Mouse (Mus musculus) hindbrain, embryonic 15.5 days (tissue): ENCODE results near the gene Fabp2. TPM values are rescaled to one million over a fixed set of nuclear protein-coding genes. Genes with fewer than 3 reads are reported as not detected.

ENCODE experiments used
- ATAC-seq: fragments of 200-750 bp; cut with Nextera tagmentation; 2 replicates; pipeline ENCODE4 v1.8.0; 2017; ENCODE audit warnings: low read depth, moderate number of reproducible peaks, moderate TSS enrichment; ENCODE audit not compliant: low FRiP score
- H3K27ac ChIP-seq: fragments of 300-500 bp; sonication (generic); replicated peaks from 2 replicates; pipeline ENCODE4 v1.5.1; 2015; ENCODE audit warnings: mild to moderate bottlenecking, inconsistent platforms
- H3K27me3 ChIP-seq: fragments of 300-500 bp; sonication (generic); 2 replicates; pipeline ENCODE4 v1.6.1; 2015; ENCODE audit warnings: control low read depth, inconsistent platforms
- H3K36me3 ChIP-seq: fragments of 300-500 bp; sonication (generic); 2 replicates; pipeline ENCODE4 v1.6.1; 2015; ENCODE audit warnings: control low read depth, inconsistent platforms
- H3K4me1 ChIP-seq: fragments of 300-500 bp; sonication (generic); replicated peaks from 2 replicates; pipeline ENCODE4 v1.6.1; 2015; ENCODE audit warnings: control low read depth, inconsistent platforms
- H3K4me2 ChIP-seq: fragments of 300-500 bp; sonication (generic); 2 replicates; pipeline ENCODE4 v1.6.1; 2015; ENCODE audit warnings: moderate library complexity, mild to moderate bottlenecking, inconsistent platforms
- H3K4me3 ChIP-seq: fragments of 300-500 bp; sonication (generic); 2 replicates; pipeline ENCODE4 v1.5.1; 2015; ENCODE audit warnings: mild to moderate bottlenecking, inconsistent platforms
- H3K9ac ChIP-seq: fragments of 300-500 bp; sonication (generic); 2 replicates; pipeline ENCODE4 v1.6.1; 2015; ENCODE audit warnings: inconsistent platforms
- H3K9me3 ChIP-seq: fragments of 300-500 bp; sonication (generic); 2 replicates; pipeline ENCODE4 v1.6.1; 2016; ENCODE audit warnings: control low read depth, inconsistent platforms
- WGBS: fragments of 180-500 bp; shearing (Covaris S2); methylation state at CpG from one replicate; pipeline ENCODE4 v1.1.7; 2015; 5-methylcytosine and 5-hydroxymethylcytosine counted together
- polyA plus RNA-seq: library from polyadenylated mRNA; unstranded; fragments of >200 nt; fragmentation: Nextera tagmentation; extraction: Ambion mirVana; gene quantifications from 2 replicates; pipeline ENCODE4 v1.2.1, GENCODE M21; 2015

Gene Fabp2
- polyA plus RNA-seq, 1 experiment from 2014 or later: not detected

DNA sequence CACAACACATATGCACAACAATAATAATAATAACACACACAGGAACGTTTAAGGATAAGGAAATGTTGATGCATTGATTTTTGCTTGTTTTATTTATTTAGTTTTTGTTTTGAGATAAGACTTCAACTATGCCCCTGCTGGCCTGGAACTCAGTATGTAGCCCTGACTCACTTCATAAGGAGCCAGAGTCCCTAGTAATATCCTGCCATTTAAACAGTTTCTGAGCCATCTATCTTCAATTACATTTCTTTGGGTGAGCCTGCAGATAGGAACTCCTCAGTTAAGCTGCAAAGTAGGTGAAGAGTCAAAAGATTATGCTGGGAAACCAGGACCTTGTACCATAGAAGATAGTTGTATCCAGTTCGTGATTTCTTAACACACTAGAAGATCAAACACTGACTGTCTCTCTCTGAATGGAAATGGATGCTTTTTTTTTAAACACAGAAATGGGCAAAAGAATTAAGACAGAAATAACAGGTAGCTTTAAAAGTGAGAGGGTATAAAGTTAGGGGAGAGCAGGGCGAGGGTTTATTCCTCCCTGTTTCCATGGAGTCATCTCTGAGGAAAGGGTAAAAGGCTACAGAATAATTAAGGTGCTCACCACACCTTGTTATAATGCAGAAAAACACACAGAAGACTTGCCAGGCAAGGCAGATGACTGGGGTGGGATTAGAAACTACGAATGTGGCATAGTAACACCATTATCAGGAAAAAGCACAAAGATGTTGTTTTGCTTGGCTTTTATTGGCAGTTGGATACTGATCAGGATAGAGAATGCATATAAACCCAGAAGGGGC is 7.2 kb upstream of the Fabp2 start:
- Histone ChIP-seq H3K9ac (no peak overlapping the region), H3K36me3 (no peaks in the 10 kb centered on the region), H3K9me3 (no peaks in the 10 kb centered on the region), H3K4me1 (no peaks in the 10 kb centered on the region), H3K27ac (no peak overlapping the region), H3K4me3 (no peak overlapping the region), H3K27me3 (no peaks in the 10 kb centered on the region), H3K4me2 (no peak overlapping the region)
- ATAC-seq: no peak
- 77% methylated on average over 4 of the region's 4 CpGs for WGBS

- Histone ChIP-seq H3K27me3 (no peaks in the 10 kb centered on the region), H3K9ac (no peak overlapping the region), H3K4me2 (no peak overlapping the region), H3K9me3 (no peaks in the 10 kb centered on the region), H3K27ac (no peak overlapping the region), H3K4me3 (no peak overlapping the region), H3K4me1 (no peaks in the 10 kb centered on the region), H3K36me3 (no peaks in the 10 kb centered on the region)
- WGBS: 90% methylated on average over 5 of the region's 5 CpGs
- no peak for ATAC-seq
These were observed 6.5 kb upstream of the Fabp2 start for GRCm38 (mm10) chr3:122888371-122888819.

- ATAC-seq: no peak
- WGBS: 90% methylated on average over 11 of the region's 11 CpGs
These were observed 388 bp downstream of the Fabp2 start for GRCm38 (mm10) chr3:122895189-122895731.

DNA sequence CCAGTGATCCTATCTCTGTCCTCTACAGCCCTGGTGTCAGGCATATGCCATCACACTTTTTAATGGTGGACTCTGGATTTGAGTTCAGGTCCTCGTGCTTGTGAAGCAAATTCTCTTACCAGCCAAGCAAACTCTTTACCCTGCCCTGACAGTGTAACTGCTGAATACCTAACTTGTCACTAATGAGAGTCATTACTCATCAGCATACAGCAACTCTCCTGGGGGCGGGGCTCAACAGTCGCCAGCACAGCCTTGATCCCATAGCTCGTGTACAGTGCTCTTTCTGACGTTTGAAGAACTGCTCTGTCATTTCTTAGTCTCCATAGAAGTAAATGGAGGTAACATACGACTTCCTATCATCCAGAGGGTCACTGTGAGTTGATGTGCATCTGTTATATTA is 3.4 kb downstream of the Fabp2 start:
- H3K36me3 ChIP-seq: no peaks in the 10 kb centered on the region
- WGBS: 60% methylated on average over 6 of the region's 6 CpGs
- no peak overlapping the region for H3K4me2 ChIP-seq
- no peak overlapping the region for H3K4me3 ChIP-seq
- H3K4me1 ChIP-seq: no peaks in the 10 kb centered on the region
- H3K9ac ChIP-seq: no peak overlapping the region
- H3K9me3 ChIP-seq: no peaks in the 10 kb centered on the region
- H3K27me3 ChIP-seq: no peaks in the 10 kb centered on the region
- no peak for ATAC-seq
- no peak overlapping the region for H3K27ac ChIP-seq

More at GRCm38 (mm10) chr3:122895189-122895731, 388 bp downstream of the Fabp2 start:
- H3K36me3 ChIP-seq: no peaks in the 10 kb centered on the region
- H3K27ac ChIP-seq: no peak overlapping the region
- H3K9ac ChIP-seq: no peak overlapping the region
- H3K4me1 ChIP-seq: no peaks in the 10 kb centered on the region
- H3K4me3 ChIP-seq: no peak overlapping the region
- no peaks in the 10 kb centered on the region for H3K27me3 ChIP-seq
- no peak overlapping the region for H3K4me2 ChIP-seq
- no peaks in the 10 kb centered on the region for H3K9me3 ChIP-seq

DNA sequence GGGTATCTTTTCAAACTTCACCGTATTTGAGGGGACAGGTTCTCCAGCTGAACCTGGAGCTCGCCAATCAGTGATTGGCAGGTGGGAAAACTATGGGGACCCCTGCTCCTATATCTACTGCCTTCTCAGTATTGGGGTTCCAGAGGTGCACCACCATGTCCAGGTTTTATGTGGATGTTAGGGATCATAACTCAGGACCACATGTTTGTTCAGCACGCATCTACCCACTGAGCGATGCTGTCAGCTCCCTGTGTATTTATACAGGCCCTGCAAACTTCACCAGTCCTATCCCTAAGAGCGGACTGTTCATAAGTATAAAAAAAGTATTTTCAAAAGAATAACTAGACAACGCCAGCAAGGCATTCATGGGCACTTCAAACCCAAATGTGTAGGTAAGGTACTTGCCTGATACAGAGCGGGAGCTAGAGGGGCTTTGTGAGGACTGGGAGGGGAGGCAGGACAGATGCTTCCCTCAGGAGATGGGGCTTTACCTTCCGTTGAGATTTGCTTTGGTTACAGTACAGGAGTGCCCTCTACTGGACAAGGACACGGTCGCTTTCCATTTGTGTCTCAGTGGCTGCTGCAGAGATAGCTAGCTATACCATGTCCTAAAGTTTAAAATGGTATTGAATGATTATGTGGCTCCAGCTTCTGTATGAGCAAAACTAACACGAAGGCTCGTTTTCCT is 9.0 kb downstream of the Fabp2 start:
- WGBS: 43% methylated on average over 12 of the region's 12 CpGs
- no peak overlapping the region for H3K4me2 ChIP-seq

GRCm38 (mm10) chr3:122907841-122908240 is 13.0 kb downstream of the Fabp2 start:
- Histone ChIP-seq H3K4me2 (no peak overlapping the region), H3K4me3 (no peak overlapping the region), H3K27me3 (no peaks in the 10 kb centered on the region), H3K9ac (no peak overlapping the region), H3K4me1 (no peaks in the 10 kb centered on the region), H3K36me3 (no peaks in the 10 kb centered on the region), H3K9me3 (no peaks in the 10 kb centered on the region), H3K27ac (no peak overlapping the region)
- no peak for ATAC-seq
- WGBS: 85% methylated on average over 2 of the region's 2 CpGs

More for the DNA sequence above, 9.0 kb downstream of the Fabp2 start:
- no peaks in the 10 kb centered on the region for H3K36me3 ChIP-seq
- no peak overlapping the region for H3K9ac ChIP-seq
- H3K27ac ChIP-seq: no peak overlapping the region
- no peak overlapping the region for H3K4me3 ChIP-seq
- no peaks in the 10 kb centered on the region for H3K9me3 ChIP-seq
- no peaks in the 10 kb centered on the region for H3K27me3 ChIP-seq
- peak; percentile 54; the same call in 1 of the 2 replicates for ATAC-seq
- H3K4me1 ChIP-seq: no peaks in the 10 kb centered on the region

- no peaks in the 10 kb centered on the region for H3K9me3 ChIP-seq
- 83% methylated on average over 5 of the region's 5 CpGs for WGBS
- H3K9ac ChIP-seq: no peak overlapping the region
- no peak for ATAC-seq
- H3K4me1 ChIP-seq: no peaks in the 10 kb centered on the region
- H3K4me2 ChIP-seq: no peak overlapping the region
- H3K4me3 ChIP-seq: no peak overlapping the region
- H3K27me3 ChIP-seq: no peaks in the 10 kb centered on the region
- no peak overlapping the region for H3K27ac ChIP-seq
- no peaks in the 10 kb centered on the region for H3K36me3 ChIP-seq
These were observed 20.6 kb downstream of the Fabp2 start for GRCm38 (mm10) chr3:122915493-122915892.

GRCm38 (mm10) chr3:122916191-122916680 is 21.4 kb downstream of the Fabp2 start:
- Histone ChIP-seq H3K4me2 (no peak overlapping the region), H3K27me3 (no peaks in the 10 kb centered on the region), H3K4me1 (no peaks in the 10 kb centered on the region), H3K36me3 (no peaks in the 10 kb centered on the region), H3K9ac (no peak overlapping the region), H3K27ac (no peak overlapping the region), H3K9me3 (no peaks in the 10 kb centered on the region), H3K4me3 (no peak overlapping the region)
- ATAC-seq: no peak
- 89% methylated on average over 6 of the region's 6 CpGs for WGBS

GRCm38 (mm10) chr3:122918672-122919071 is 23.8 kb downstream of the Fabp2 start:
- no peak for ATAC-seq

GRCm38 (mm10) chr3:122919260-122919659 is 24.4 kb downstream of the Fabp2 start, which contains the start of gene Gm10959:
Gene Gm10959 (minus strand): TSS chr3:122919360.
- 78% methylated on average over 8 of the region's 8 CpGs for WGBS
- no peak within 1 kb of the TSS for H3K4me3 ChIP-seq
- H3K4me2 ChIP-seq: no peak within 1 kb of the TSS
- no peak within 1 kb of the TSS for H3K27ac ChIP-seq
- no peak for ATAC-seq
- no peak within 1 kb of the TSS for H3K9ac ChIP-seq
- no peaks in the 10 kb centered on the region for H3K4me1 ChIP-seq
- no peaks in the 10 kb centered on the region for H3K9me3 ChIP-seq
- no peaks in the 10 kb centered on the region for H3K27me3 ChIP-seq
- no peaks in the 10 kb centered on the region for H3K36me3 ChIP-seq

More at GRCm38 (mm10) chr3:122918672-122919071, 23.8 kb downstream of the Fabp2 start:
- Histone ChIP-seq H3K9me3 (no peaks in the 10 kb centered on the region), H3K27ac (no peak overlapping the region), H3K27me3 (no peaks in the 10 kb centered on the region), H3K36me3 (no peaks in the 10 kb centered on the region), H3K4me2 (no peak overlapping the region), H3K9ac (no peak overlapping the region), H3K4me1 (no peaks in the 10 kb centered on the region), H3K4me3 (no peak overlapping the region)
- WGBS: 85% methylated on average over 2 of the region's 2 CpGs

- Histone ChIP-seq H3K4me3 (no peak overlapping the region), H3K9me3 (no peaks in the 10 kb centered on the region), H3K27ac (no peak overlapping the region), H3K4me1 (peaks cover 7% of the 10 kb centered on the region), H3K4me2 (no peak overlapping the region), H3K36me3 (no peaks in the 10 kb centered on the region), H3K27me3 (no peaks in the 10 kb centered on the region), H3K9ac (no peak overlapping the region)
- ATAC-seq: no peak
- WGBS: 72% methylated on average over 8 of the region's 8 CpGs
These were observed 25.9 kb downstream of the Fabp2 start for GRCm38 (mm10) chr3:122920572-122921435.
